Mouse (Mus musculus) forebrain, embryonic 11.5 days (tissue): ENCODE data around the gene Gm14399. TPM values are rescaled to one million over a fixed set of nuclear protein-coding genes. Genes with fewer than 3 reads are reported as not detected.
"Not testable (repeated sequence)": the region's sequence is repeated elsewhere in the genome, so short reads cannot be mapped to it uniquely, and the experiment has no call there.

ENCODE experiments used
- ATAC-seq: fragments of 200-750 bp; cut with Nextera tagmentation; replicated peaks from 2 replicates; pipeline ENCODE4 v1.8.0; 2017; ENCODE audit warnings: moderate TSS enrichment; ENCODE audit not compliant: low FRiP score
- DNase-seq: peaks from one replicate; pipeline ENCODE4 v3.0.0-alpha.2; 2017; ENCODE audit warnings: low spot score
- H3K27ac ChIP-seq: fragments of 300-500 bp; sonication (generic); 2 replicates; pipeline ENCODE4 v1.5.1; 2014; ENCODE audit warnings: low read depth, low read length
- H3K27me3 ChIP-seq: fragments of 300-500 bp; sonication (generic); 2 replicates; pipeline ENCODE4 v1.6.1; 2014; ENCODE audit warnings: mild to moderate bottlenecking, low read length, mixed read lengths; ENCODE audit not compliant: control insufficient read depth, insufficient read depth
- H3K36me3 ChIP-seq: fragments of 300-500 bp; sonication (generic); 2 replicates; pipeline ENCODE4 v1.6.1; 2014; ENCODE audit warnings: mild to moderate bottlenecking, low read length, moderate library complexity, mixed read lengths; ENCODE audit not compliant: control insufficient read depth, insufficient read depth
- H3K4me1 ChIP-seq: fragments of 300-500 bp; sonication (generic); replicated peaks from 2 replicates; pipeline ENCODE4 v1.6.1; 2014; ENCODE audit warnings: low read length, mixed read lengths; ENCODE audit not compliant: control insufficient read depth, insufficient read depth
- H3K4me2 ChIP-seq: fragments of 300-500 bp; sonication (generic); 2 replicates; pipeline ENCODE4 v1.6.1; 2014; ENCODE audit warnings: low read depth, mild to moderate bottlenecking, low read length, moderate library complexity, mixed read lengths; ENCODE audit not compliant: severe bottlenecking
- H3K4me3 ChIP-seq: fragments of 300-500 bp; sonication (generic); 2 replicates; pipeline ENCODE4 v1.5.1; 2014; ENCODE audit warnings: low read depth, low read length
- H3K9ac ChIP-seq: fragments of 300-500 bp; sonication (generic); 2 replicates; pipeline ENCODE4 v1.6.1; 2014; ENCODE audit warnings: low read length
- H3K9me3 ChIP-seq: fragments of 300-500 bp; sonication (generic); 2 replicates; pipeline ENCODE4 v1.6.1; 2016; ENCODE audit warnings: low read length, mixed read lengths; ENCODE audit not compliant: control insufficient read depth
- WGBS: fragments of 180-500 bp; shearing (Covaris S2); extraction: QIAGEN DNeasy Blood & Tissue Kit; methylation state at CpG from one replicate; pipeline ENCODE4 v1.1.7; 2014; 5-methylcytosine and 5-hydroxymethylcytosine counted together
- polyA plus RNA-seq: library from polyadenylated mRNA; unstranded; fragments of >200 nt; fragmentation: Nextera tagmentation; extraction: Ambion mirVana; gene quantifications from 2 replicates; pipeline ENCODE4 v1.2.1, GENCODE M21; 2014

Gene Gm14399
- polyA plus RNA-seq, result 7.2 and 9.2 TPM in 2 replicates

DNA sequence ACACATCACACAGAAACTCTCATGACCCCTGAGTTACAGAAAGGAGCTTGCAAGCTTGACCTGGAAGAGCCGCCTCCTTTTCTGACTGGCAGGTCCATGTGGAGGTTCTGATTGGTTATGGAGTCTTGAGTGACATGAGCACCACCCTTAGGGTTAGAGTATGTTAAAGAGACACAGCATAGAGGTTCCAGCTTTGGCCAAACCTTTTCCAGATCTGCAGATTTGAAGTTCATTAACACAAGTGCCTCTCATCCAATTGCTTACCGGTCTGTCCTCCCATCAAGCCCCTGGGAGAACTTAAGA is at the start of gene Gm14399:
TSS of gene Gm14399 (minus strand) at position 20 of the 303 bp plus-strand sequence.
- H3K27ac ChIP-seq, H3K27me3 ChIP-seq, H3K9ac ChIP-seq, H3K4me1 ChIP-seq, ATAC-seq, DNase-seq, H3K9me3 ChIP-seq, H3K36me3 ChIP-seq: not testable (repeated sequence)
- Histone ChIP-seq H3K4me2 (peak within 1 kb of the TSS; percentile 29; the same call in 1 of the 2 replicates), H3K4me3 (peak within 1 kb of the TSS; percentile 35)
- 11% methylated on average over 1 of the region's 2 CpGs for WGBS

DNA sequence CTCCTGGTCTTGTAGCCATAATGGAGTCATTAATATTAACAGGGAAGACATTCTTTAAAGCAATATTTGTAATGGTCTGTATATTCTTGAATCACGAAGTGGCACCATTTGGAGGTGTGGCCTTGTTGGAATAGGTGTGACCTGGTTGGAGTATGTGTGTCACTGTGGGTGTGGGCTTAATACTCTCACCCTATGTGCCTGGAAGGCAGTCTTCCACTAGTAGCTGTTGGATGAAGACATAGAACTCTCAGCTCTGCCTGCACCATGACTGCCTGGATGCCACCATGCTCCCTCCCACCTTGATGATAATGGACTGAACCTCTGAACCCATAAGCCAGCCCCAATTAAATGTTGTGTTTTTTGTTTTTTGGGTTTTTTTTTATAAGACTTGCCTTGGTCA is 37.2 kb upstream of the Gm14399 start:
- not testable (repeated sequence) for H3K9ac ChIP-seq, ATAC-seq, H3K36me3 ChIP-seq, H3K9me3 ChIP-seq, H3K27ac ChIP-seq, DNase-seq, H3K4me2 ChIP-seq, H3K27me3 ChIP-seq, H3K4me1 ChIP-seq, H3K4me3 ChIP-seq
- WGBS, result 68% methylated on average over 1 of the region's 1 CpGs

DNA sequence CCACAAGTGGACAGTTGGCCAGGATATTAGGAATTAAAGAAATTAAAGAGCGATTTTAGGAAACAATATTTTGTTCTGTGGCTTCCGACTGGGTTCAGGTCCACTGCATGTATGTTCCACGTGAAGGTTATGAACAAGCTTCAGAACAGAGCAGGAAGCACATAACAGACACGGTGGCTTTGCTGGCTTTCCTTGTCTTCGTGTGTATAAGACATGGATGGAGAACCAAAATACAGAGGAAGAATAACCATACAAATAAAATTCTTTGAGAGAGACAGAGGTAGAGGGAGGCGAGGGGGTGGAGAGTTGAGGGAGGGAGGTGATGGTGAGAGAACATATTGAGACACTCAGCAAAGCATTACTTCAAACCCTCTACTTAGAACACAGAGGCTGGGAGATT is 34.5 kb upstream of the Gm14399 start:
- DNase-seq, result no peak
- no peak for ATAC-seq
- no peak overlapping the region for H3K4me2 ChIP-seq
- no peak overlapping the region for H3K4me3 ChIP-seq
- no peaks in the 10 kb centered on the region for H3K4me1 ChIP-seq
- H3K36me3 ChIP-seq, result no peaks in the 10 kb centered on the region
- H3K9ac ChIP-seq, result no peak overlapping the region
- H3K27me3 ChIP-seq, result no peaks in the 10 kb centered on the region
- H3K27ac ChIP-seq, result no peak overlapping the region
- H3K9me3 ChIP-seq, result no peaks in the 10 kb centered on the region
- 84% methylated on average over 6 of the region's 6 CpGs for WGBS

DNA sequence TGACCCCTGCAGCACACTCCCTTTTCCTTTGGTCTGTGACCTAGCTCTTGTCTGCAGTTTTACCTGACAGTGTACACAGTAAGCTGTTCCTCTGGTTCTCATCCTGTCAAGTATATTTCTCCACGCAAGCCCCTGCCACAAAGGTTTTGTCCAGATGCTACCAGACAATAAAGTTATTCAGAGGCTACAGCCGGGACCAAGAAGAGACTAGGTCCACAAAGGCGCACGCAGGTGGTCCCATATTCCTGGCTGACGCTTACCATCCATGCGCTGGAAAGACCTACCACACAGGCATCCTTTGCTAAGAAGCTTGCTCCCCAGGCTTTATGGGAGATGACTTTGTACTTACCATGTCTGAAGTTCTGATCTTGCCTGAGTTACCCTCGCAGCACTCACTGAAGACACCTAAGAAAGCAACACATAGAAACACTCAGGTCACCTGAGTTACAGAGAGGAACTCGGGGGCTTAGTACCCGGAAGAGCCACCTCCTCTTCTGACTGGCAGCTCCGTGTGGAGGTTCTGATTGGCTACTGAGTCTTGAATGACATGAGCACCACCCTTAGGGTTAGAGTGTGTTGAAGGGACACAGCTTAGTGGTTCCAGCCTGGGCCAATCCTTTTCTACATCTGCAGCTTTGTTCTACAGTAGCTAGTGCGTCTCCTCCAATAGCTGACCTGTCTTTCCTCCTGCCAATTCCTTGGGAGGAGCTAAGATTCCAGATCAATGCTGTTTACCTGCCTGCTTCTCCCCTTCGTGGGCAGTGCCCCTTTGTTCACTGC is 33.8 kb upstream of the Gm14399 start, which contains the start of gene Gm14443:
TSS of gene Gm14443 (minus strand) at position 471 of the 780 bp plus-strand sequence.
- WGBS, result 80% methylated on average over 12 of the region's 12 CpGs

DNA sequence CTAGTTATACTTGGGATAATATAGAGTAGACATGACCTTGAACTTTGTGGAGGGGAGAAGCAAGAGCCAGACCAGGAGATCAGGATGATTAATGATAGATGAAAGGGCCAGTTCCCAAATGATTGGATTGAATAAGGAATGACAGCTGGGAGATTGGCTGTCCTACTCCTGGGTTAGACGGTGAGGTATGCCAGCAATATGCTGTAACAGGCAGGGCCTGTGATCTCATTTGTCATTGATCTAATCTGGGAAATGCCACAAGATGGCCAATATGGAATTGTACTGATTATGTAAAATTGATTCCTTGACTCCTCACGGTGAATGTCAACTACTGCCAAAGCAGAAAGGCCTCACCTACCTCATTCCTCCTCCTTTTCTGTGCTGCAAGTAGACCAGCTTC is 32.2 kb upstream of the Gm14399 start:
- H3K4me2 ChIP-seq, ATAC-seq, DNase-seq, H3K36me3 ChIP-seq, H3K4me1 ChIP-seq, H3K9me3 ChIP-seq, H3K4me3 ChIP-seq, H3K9ac ChIP-seq, H3K27ac ChIP-seq, H3K27me3 ChIP-seq: not testable (repeated sequence)
- 86% methylated on average over 2 of the region's 2 CpGs for whole genome bisulfite sequencing

More for the DNA sequence above, 33.8 kb upstream of the Gm14399 start, which contains the start of gene Gm14443:
- not testable (repeated sequence) for H3K9me3 ChIP-seq, H3K4me2 ChIP-seq, H3K9ac ChIP-seq, H3K27me3 ChIP-seq, H3K27ac ChIP-seq, DNase-seq, H3K4me3 ChIP-seq, H3K36me3 ChIP-seq, ATAC-seq, H3K4me1 ChIP-seq

DNA sequence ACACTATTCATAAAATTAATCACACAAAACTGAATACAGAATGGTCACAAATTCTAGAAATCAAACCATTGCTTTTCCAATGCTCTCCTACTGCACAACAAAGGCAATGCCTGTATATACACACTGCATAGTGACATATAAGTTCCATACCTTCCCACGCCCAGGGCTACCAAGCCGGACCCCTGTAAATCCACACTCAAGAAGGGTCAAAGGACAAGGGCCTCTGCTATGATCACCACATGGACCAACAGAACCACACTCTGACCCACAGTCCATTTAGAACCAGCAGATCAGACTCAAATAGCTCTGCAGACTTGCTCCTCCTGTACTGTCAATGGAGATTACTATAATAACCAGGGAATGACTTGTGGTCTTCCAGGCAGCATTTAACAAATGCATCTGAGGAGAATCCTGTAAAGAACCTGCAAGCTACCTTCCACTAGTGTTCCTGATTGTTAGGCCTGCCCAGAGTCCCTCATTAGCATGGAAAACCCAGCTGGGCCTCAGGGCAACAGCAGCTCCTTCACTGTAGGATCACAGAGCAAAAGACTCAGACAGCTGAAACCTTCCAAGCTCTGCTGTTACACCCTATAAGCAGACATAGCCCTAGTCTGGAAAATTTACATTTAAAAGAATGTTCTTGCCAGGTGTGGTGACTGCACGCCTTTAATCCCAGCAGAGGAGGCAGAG is 31.2 kb upstream of the Gm14399 start:
- H3K36me3 ChIP-seq, ATAC-seq: not testable (repeated sequence)
- 88% methylated on average over 3 of the region's 3 CpGs for WGBS

DNA sequence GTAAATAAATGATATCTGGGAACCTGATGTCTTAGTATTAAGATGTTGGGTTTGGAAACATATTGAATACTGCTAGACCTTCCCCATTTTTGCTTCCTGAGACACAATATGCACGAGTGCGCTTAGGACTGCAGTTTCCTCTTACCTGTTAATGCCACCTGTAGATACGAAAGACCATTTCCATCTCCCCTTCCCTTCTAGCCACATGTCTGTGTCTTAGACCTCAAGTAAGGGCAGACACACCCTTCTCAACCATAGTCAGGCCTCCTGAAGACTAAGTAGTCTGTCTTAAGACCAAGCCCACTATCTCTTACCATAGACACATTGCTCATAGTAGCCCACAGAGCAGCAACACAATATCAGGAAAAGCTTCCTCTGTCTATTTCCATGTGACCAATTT is 30.3 kb upstream of the Gm14399 start:
- WGBS, result 87% methylated on average over 3 of the region's 3 CpGs

More for the DNA sequence above, 31.2 kb upstream of the Gm14399 start:
- H3K27ac ChIP-seq, H3K4me3 ChIP-seq, H3K9ac ChIP-seq, H3K4me1 ChIP-seq, DNase-seq, H3K9me3 ChIP-seq, H3K4me2 ChIP-seq, H3K27me3 ChIP-seq: not testable (repeated sequence)

DNA sequence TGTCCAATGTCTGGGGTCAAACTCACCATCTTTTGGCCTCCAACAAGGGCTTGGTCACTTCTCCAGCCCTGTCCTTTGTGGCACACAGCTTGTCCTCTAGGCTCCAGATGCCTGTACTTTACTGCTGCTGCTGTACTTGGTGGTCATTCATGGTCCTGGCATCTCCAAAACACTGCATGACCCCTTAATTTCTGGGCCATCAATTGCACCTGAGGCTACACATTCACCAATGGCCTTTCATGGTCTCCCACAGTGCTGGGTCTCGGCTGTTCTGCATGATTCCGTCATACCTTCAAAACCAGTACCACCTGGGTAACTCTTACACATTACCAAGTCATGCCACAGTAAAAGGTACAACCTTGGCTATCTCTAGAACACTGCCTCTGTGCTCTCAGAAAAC is 25.1 kb upstream of the Gm14399 start:
- H3K4me3 ChIP-seq, result not testable (repeated sequence)
- WGBS, result 79% methylated on average over 2 of the region's 2 CpGs

More for the DNA sequence above, 30.3 kb upstream of the Gm14399 start:
- Histone ChIP-seq H3K4me2 (no peak overlapping the region), H3K4me1 (no peaks in the 10 kb centered on the region), H3K9ac (no peak overlapping the region), H3K9me3 (no peaks in the 10 kb centered on the region), H3K27ac (no peak overlapping the region), H3K27me3 (no peaks in the 10 kb centered on the region), H3K4me3 (no peak overlapping the region), H3K36me3 (no peaks in the 10 kb centered on the region)
- DNase-seq (no peak), ATAC-seq (no peak)

More for the DNA sequence above, 25.1 kb upstream of the Gm14399 start:
- not testable (repeated sequence) for H3K9me3 ChIP-seq, H3K9ac ChIP-seq, H3K4me2 ChIP-seq, ATAC-seq, H3K4me1 ChIP-seq, H3K36me3 ChIP-seq, H3K27ac ChIP-seq, DNase-seq, H3K27me3 ChIP-seq
